Mouse (Mus musculus) right cerebral cortex, postnatal 10 days (tissue): ENCODE measurements around the gene Ssrp1.

Experiments used
- DNase-seq, 2 experiments: peaks; one replicate each; pipeline ENCODE4 v3.0.0; 2021; ENCODE audit warnings: low spot score in 2 of 2

Ssrp1 gene

GRCm38 (mm10) chr2:85073751-85074150 is 36.7 kb downstream of the Ssrp1 start:
- no peak for DNase-seq

GRCm38 (mm10) chr2:85088716-85089646 is 51.9 kb downstream of the Ssrp1 start:
- DNase-seq: peak in 1 of 2 experiments; percentile 67

DNA sequence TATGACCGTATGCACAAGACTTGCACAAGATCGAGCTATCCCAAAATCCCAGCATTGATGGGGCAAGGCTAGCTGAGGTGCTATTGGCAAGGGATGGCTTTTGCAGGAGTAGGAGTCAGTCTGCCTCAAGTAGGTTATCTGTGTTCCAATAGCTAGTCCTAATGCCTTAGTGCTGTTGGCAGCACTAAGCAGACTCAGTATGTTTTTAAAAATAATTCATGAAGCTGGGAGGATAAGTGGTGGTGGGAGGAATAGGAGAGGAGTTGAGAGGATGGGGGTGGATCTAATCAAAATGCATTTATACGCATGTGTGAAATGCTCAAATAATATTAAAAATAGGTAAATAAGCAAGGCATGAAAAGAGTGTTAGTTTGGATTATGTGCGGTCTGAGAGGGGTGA is 54.3 kb downstream of the Ssrp1 start:
- no peak for DNase-seq

- no peak for DNase-seq
Observed at GRCm38 (mm10) chr2:85093376-85093775, 56.3 kb downstream of the Ssrp1 start.

GRCm38 (mm10) chr2:85095906-85096305 is 58.9 kb downstream of the Ssrp1 start:
- DNase-seq: no peak
